13 mouse cellular contexts compared by ENCODE assay signal in the genomic region with DNA sequence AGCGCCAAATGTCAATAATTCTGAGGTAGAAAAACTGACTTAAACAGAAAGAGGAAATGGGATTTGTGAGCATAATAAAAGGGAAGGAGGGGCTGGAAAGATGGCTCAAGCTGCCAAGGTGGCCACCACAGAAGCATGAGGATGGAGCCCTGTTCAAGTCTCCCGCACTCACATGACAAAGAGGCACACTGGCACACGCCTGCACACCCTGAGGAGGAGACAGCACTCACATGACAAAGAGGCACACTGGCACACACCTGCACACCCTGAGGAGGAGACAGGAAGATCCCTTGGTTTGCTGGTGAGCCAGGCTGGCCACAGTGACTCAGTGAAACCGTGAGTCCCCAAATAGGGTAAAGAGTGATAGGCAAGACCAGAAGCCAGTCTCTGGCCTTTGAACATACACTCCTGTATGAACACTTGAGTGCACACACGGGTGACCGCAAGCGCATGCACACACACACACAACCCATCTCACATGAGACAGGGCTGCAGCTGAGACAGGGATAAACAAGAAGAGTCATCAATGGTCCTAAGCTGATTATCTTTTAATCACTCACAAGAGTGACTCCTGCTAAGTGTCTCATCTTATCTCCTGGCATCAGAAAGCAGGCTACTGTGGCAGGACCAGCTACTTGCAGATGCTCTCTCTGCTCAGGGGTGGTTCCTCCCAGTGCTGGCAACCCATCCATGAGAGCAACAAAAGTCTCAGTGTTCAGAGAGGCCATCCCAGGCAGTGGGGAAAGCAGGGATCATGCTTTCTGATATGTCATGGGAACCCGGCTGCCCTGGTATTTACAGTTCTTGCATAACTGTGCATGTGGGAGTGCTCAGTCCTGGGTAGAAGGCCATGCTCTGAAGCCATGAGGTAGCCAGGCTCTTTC. TPM values are rescaled to one million over a fixed set of nuclear protein-coding genes. Genes with fewer than 3 reads are reported as not detected.
DNase-seq lines count a peak whose midpoint lies in the region; ATAC-seq and TF ChIP-seq lines count a peak whose summit lies in the region.
"Had no signal": no experiment of that assay in that cellular context is flagged by ENCODE, and none has a peak within 500 bp of the region (broad histone marks: within the 10 kb centered on the region; RNA-seq: fewer than 3 reads in every experiment).

No protein-coding gene starts in this region.

- no peaks in the 10 kb centered on the region for H3K9me3 ChIP-seq in heart, embryonic 10.5 days
- no peaks in the 10 kb centered on the region for H3K9me3 ChIP-seq in MEL (replicated peaks; ENCODE audit: insufficient read depth, low read length)
- no peaks in the 10 kb centered on the region for H3K9me3 ChIP-seq in liver, embryonic 11.5 days (ENCODE audit: control insufficient read depth, low read length)
- no peaks in the 10 kb centered on the region for H3K9me3 ChIP-seq in stomach, postnatal 0 days (ENCODE audit: control insufficient read depth, low read length)
- no peaks in the 10 kb centered on the region for H3K9me3 ChIP-seq in midbrain, embryonic 16.5 days (replicated peaks; ENCODE audit: control insufficient read depth, low read length, poor library complexity, severe bottlenecking)
- H3K9me3 ChIP-seq: midbrain, embryonic 12.5 days had no signal

- no peak overlapping the region; the same call in 1 of the 2 replicates for H3K4me2 ChIP-seq in liver, embryonic 11.5 days
- no peak overlapping the region for H3K4me2 ChIP-seq in stomach, postnatal 0 days (replicated peaks; ENCODE audit: low read depth)
- H3K4me2 ChIP-seq in midbrain, embryonic 16.5 days (ENCODE audit: low read length): no peak overlapping the region
- H3K4me2 ChIP-seq: midbrain, embryonic 12.5 days had no signal

- no peak for TF ChIP-seq POLR2A in MEL (IDR thresholded peaks at IDR 0.05; ENCODE audit: control insufficient read depth in 1 of 2, insufficient read depth in 1 of 2, low read depth in 1 of 2, low read length in 2 of 2, poor library complexity in 1 of 2)

- no peaks in the 10 kb centered on the region for H3K36me3 ChIP-seq in heart, embryonic 10.5 days
- H3K36me3 ChIP-seq in MEL (ENCODE audit: control insufficient read depth in 1 of 2, insufficient read depth in 2 of 2, low read length in 2 of 2): peaks cover 0 to 12% of the 10 kb centered on the region in 2 experiments; a peak in 2 of 4 replicates
- no peaks in the 10 kb centered on the region for H3K36me3 ChIP-seq in liver, embryonic 11.5 days (ENCODE audit: control insufficient read depth, insufficient read depth, low read length)
- no peaks in the 10 kb centered on the region for H3K36me3 ChIP-seq in stomach, postnatal 0 days (ENCODE audit: control insufficient read depth, insufficient read depth, low read length)
- no peaks in the 10 kb centered on the region for H3K36me3 ChIP-seq in midbrain, embryonic 16.5 days (ENCODE audit: control insufficient read depth, insufficient read depth, low read length)
- H3K36me3 ChIP-seq: midbrain, embryonic 12.5 days had no signal

- no peak for DNase-seq in heart, embryonic 10.5 days (ENCODE audit: low spot score)
- DNase-seq in heart, postnatal 4 days: no peak
- DNase-seq in MEL (ENCODE audit: low read depth, low spot score): peak; percentile 47
- no peak for DNase-seq in liver, embryonic 11.5 days (ENCODE audit: low spot score)
- DNase-seq in stomach, postnatal 0 days (ENCODE audit: low spot score): no peak
- DNase-seq in frontal cortex, postnatal 14 days (ENCODE audit: low spot score in 2 of 2): no peak
- DNase-seq in gastrocnemius, postnatal 10 days: no peak
- DNase-seq: cerebellum, adult 2 months; heart, adult 18-20 months; kidney, adult 18-20 months had no signal

- TF ChIP-seq EP300 in MEL (IDR thresholded peaks at IDR 0.05; ENCODE audit: low read depth in 1 of 2, low read length in 2 of 2): no peak
- TF ChIP-seq EP300 in stomach, postnatal 0 days (optimal IDR thresholded peaks at IDR 0.05): no peak

- no peak for TF ChIP-seq CTCF in MEL (IDR thresholded peaks at IDR 0.05 in 2 of 3, conservative IDR thresholded peaks at IDR 0.05 in 1 of 3; ENCODE audit: control insufficient read depth in 1 of 3, insufficient read depth in 1 of 3, low read depth in 2 of 3, low read length in 3 of 3, poor library complexity in 1 of 3, severe bottlenecking in 1 of 3)
- no peak for TF ChIP-seq CTCF in stomach, postnatal 0 days (IDR thresholded peaks at IDR 0.05; ENCODE audit: low read depth)

- no peak overlapping the region for H3K4me3 ChIP-seq in heart, embryonic 10.5 days
- no peak overlapping the region for H3K4me3 ChIP-seq in MEL (ENCODE audit: control insufficient read depth in 1 of 2, insufficient read depth in 1 of 2, low read depth in 2 of 2, low read length in 2 of 2)
- H3K4me3 ChIP-seq in liver, embryonic 11.5 days (ENCODE audit: low read depth, low read length): no peak overlapping the region
- H3K4me3 ChIP-seq in stomach, postnatal 0 days (ENCODE audit: low read depth, low read length): no peak overlapping the region
- H3K4me3 ChIP-seq in midbrain, embryonic 16.5 days (ENCODE audit: low read depth, low read length): no peak overlapping the region
- H3K4me3 ChIP-seq: erythroblast, embryonic 14.5 days; midbrain, embryonic 12.5 days had no signal

- no peaks in the 10 kb centered on the region; the same call in 1 of the 2 replicates for H3K79me2 ChIP-seq in MEL (ENCODE audit: control insufficient read depth, insufficient read depth, low read length, poor library complexity)

- H3K27ac ChIP-seq in heart, embryonic 10.5 days: 0 out of 2 replicates have a peak overlapping the region, but pooled peaks have one; percentile 2
- H3K27ac ChIP-seq in MEL (ENCODE audit: control insufficient read depth, low read depth, low read length): no peak overlapping the region
- no peak overlapping the region for H3K27ac ChIP-seq in liver, embryonic 11.5 days (ENCODE audit: low read depth, low read length)
- H3K27ac ChIP-seq in stomach, postnatal 0 days (replicated peaks): peak overlapping the region; percentile 35; the same call in 1 of the 2 replicates
- no peak overlapping the region for H3K27ac ChIP-seq in midbrain, embryonic 16.5 days (ENCODE audit: low read length)
- H3K27ac ChIP-seq: midbrain, embryonic 12.5 days had no signal

- H3K4me1 ChIP-seq in heart, embryonic 10.5 days: peaks cover 27% of the 10 kb centered on the region; the same call in 1 of the 2 replicates
- H3K4me1 ChIP-seq in MEL (ENCODE audit: control insufficient read depth in 1 of 2, insufficient read depth in 2 of 2, low read length in 2 of 2): peaks cover 3 to 29% of the 10 kb centered on the region in 2 experiments
- H3K4me1 ChIP-seq in liver, embryonic 11.5 days (replicated peaks; ENCODE audit: control insufficient read depth, insufficient read depth, low read length): peaks cover 7% of the 10 kb centered on the region
- H3K4me1 ChIP-seq in stomach, postnatal 0 days (replicated peaks; ENCODE audit: control insufficient read depth, insufficient read depth): no peaks in the 10 kb centered on the region
- H3K4me1 ChIP-seq in midbrain, embryonic 16.5 days (ENCODE audit: control insufficient read depth, insufficient read depth, low read length): no peaks in the 10 kb centered on the region
- H3K4me1 ChIP-seq: midbrain, embryonic 12.5 days had no signal

- H3K9ac ChIP-seq in MEL (ENCODE audit: control insufficient read depth, low read depth, low read length, poor library complexity, severe bottlenecking): no peak overlapping the region
- H3K9ac ChIP-seq in liver, embryonic 11.5 days (ENCODE audit: low read depth, low read length): no peak overlapping the region
- H3K9ac ChIP-seq in stomach, postnatal 0 days (ENCODE audit: low read length): no peak overlapping the region
- H3K9ac ChIP-seq in midbrain, embryonic 16.5 days (ENCODE audit: low read depth, low read length): no peak overlapping the region
- H3K9ac ChIP-seq: midbrain, embryonic 12.5 days had no signal

- peak; percentile 59 for ATAC-seq in liver, embryonic 11.5 days (replicated peaks; ENCODE audit: low FRiP score)
- ATAC-seq in stomach, postnatal 0 days (ENCODE audit: low FRiP score, low TSS enrichment): no peak
- no peak for ATAC-seq in midbrain, embryonic 16.5 days

- no peak for TF ChIP-seq RAD21 in MEL (IDR thresholded peaks at IDR 0.05; ENCODE audit: low read depth, low read length)

- no peaks in the 10 kb centered on the region for H3K27me3 ChIP-seq in heart, embryonic 10.5 days (ENCODE audit: insufficient read depth, poor library complexity, severe bottlenecking)
- H3K27me3 ChIP-seq in MEL (ENCODE audit: control insufficient read depth in 1 of 2, insufficient read depth in 2 of 2, low read length in 2 of 2): no peaks in the 10 kb centered on the region
- no peaks in the 10 kb centered on the region for H3K27me3 ChIP-seq in liver, embryonic 11.5 days (replicated peaks; ENCODE audit: control insufficient read depth, insufficient read depth, low read length)
- H3K27me3 ChIP-seq in stomach, postnatal 0 days (ENCODE audit: control insufficient read depth, insufficient read depth, low read length): no peaks in the 10 kb centered on the region
- no peaks in the 10 kb centered on the region for H3K27me3 ChIP-seq in midbrain, embryonic 16.5 days (ENCODE audit: control insufficient read depth, insufficient read depth, low read depth, low read length)
- H3K27me3 ChIP-seq: midbrain, embryonic 12.5 days had no signal

- 74% methylated on average over 8 of the region's 8 CpGs for WGBS in heart, embryonic 10.5 days
- WGBS in liver, embryonic 11.5 days: 73% methylated on average over 8 of the region's 8 CpGs
- WGBS in stomach, postnatal 0 days: 71% methylated on average over 8 of the region's 8 CpGs
- 84% methylated on average over 8 of the region's 8 CpGs for WGBS in midbrain, embryonic 16.5 days

RNA-seq across cellular contexts. Expression of gene Xbp1, which starts 11.0 kb away (rescaled TPM):
- 131 and 174 TPM in 2 replicates for polyA plus RNA-seq in heart, embryonic 10.5 days (2016; fragmentation: Nextera tagmentation; extraction: Ambion mirVana)
- 10 to 100 TPM; 51.2 to 65.4 TPM for total RNA-seq in heart, postnatal 4 days (2021)
- total RNA-seq in MEL (2012; rRNA removed): 84.2 and 101 TPM in 2 replicates
- polyA plus RNA-seq in MEL (2012; ENCODE audit: insufficient read depth in 1 of 2, insufficient read length in 2 of 2, low read depth in 1 of 2, low replicate concordance in 2 of 2, missing spikeins in 1 of 2): 10 to 100 TPM in 1 of 2 experiments, not detected in 1; 81.8 TPM
- 149 TPM in 2 replicates for polyA plus RNA-seq in liver, embryonic 11.5 days (2014; fragmentation: Nextera tagmentation; extraction: Ambion mirVana)
- 221 and 223 TPM in 2 replicates for polyA plus RNA-seq in stomach, postnatal 0 days (2015; fragmentation: Nextera tagmentation; extraction: Ambion mirVana)
- 10 to 100 TPM; 44.6 to 57.0 TPM for total RNA-seq in gastrocnemius, postnatal 10 days (2021)
- 145 and 156 TPM in 2 replicates for polyA plus RNA-seq in midbrain, embryonic 16.5 days (2015; fragmentation: Nextera tagmentation; extraction: Ambion mirVana)

RNA-seq across cellular contexts. Expression of gene Ccdc117, which starts 32.5 kb away (rescaled TPM):
- 14.7 and 23.4 TPM in 2 replicates for polyA plus RNA-seq in heart, embryonic 10.5 days (2016; fragmentation: Nextera tagmentation; extraction: Ambion mirVana)
- 10 to 100 TPM; 11.3 to 14.1 TPM for total RNA-seq in heart, postnatal 4 days (2021)
- total RNA-seq in MEL (2012; rRNA removed): 26.3 and 35.4 TPM in 2 replicates
- 10 to 100 TPM in 1 of 2 experiments, not detected in 1; 19.4 TPM for polyA plus RNA-seq in MEL (2012; ENCODE audit: insufficient read depth in 1 of 2, insufficient read length in 2 of 2, low read depth in 1 of 2, low replicate concordance in 2 of 2, missing spikeins in 1 of 2)
- polyA plus RNA-seq in liver, embryonic 11.5 days (2014; fragmentation: Nextera tagmentation; extraction: Ambion mirVana): 22.3 and 24.6 TPM in 2 replicates
- 8.7 and 9.2 TPM in 2 replicates for polyA plus RNA-seq in stomach, postnatal 0 days (2015; fragmentation: Nextera tagmentation; extraction: Ambion mirVana)
- total RNA-seq in gastrocnemius, postnatal 10 days (2021): 10 to 100 TPM; 11.7 TPM
- 9.9 and 10.6 TPM in 2 replicates for polyA plus RNA-seq in midbrain, embryonic 16.5 days (2015; fragmentation: Nextera tagmentation; extraction: Ambion mirVana)

Comparison
In these comparisons a context has a peak if more than half of its experiments do, and no peak if none do; other contexts are left out.
1. H3K27ac ChIP-seq: peak in heart, embryonic 10.5 days (single experiment) and stomach, postnatal 0 days (single experiment); none in MEL (single experiment), liver, embryonic 11.5 days (single experiment) and midbrain, embryonic 16.5 days (single experiment).